Mouse (Mus musculus): ENCODE data around the gene Zfyve28. TPM values are rescaled to one million over a fixed set of nuclear protein-coding genes. Genes with fewer than 3 reads are reported as not detected.

Gene Zfyve28
- polyA plus RNA-seq, 1 experiment from 2014 or later: 4.5 TPM

- H3K4me2 ChIP-seq (ENCODE audit: low read depth, low read length): peak overlapping the region; percentile 79
- peak overlapping the region; percentile 94 for H3K4me3 ChIP-seq (ENCODE audit: low read depth, low read length)
- no peaks in the 10 kb centered on the region for H3K9me3 ChIP-seq (ENCODE audit: control insufficient read depth, low read length)
- peak overlapping the region; percentile 90 for H3K9ac ChIP-seq (replicated peaks; ENCODE audit: low read depth, low read length)
- H3K36me3 ChIP-seq (ENCODE audit: control insufficient read depth, insufficient read depth, low read length): peaks cover 8% of the 10 kb centered on the region; the same call in 1 of the 2 replicates
- peaks cover 30% of the 10 kb centered on the region for H3K4me1 ChIP-seq (ENCODE audit: control insufficient read depth, insufficient read depth, low read length)
- ATAC-seq (ENCODE audit: low read depth): no peak
- no peaks in the 10 kb centered on the region for H3K27me3 ChIP-seq (ENCODE audit: control insufficient read depth, insufficient read depth, low read length)
- WGBS: 64% methylated on average over 2 of the region's 2 CpGs
- 0 out of 2 replicates have a peak overlapping the region, but pooled peaks have one; percentile 28 for H3K27ac ChIP-seq (ENCODE audit: low read depth, low read length)
Observed at GRCm38 (mm10) chr5:34186391-34186790, 101.9 kb downstream of the Zfyve28 start.

DNA sequence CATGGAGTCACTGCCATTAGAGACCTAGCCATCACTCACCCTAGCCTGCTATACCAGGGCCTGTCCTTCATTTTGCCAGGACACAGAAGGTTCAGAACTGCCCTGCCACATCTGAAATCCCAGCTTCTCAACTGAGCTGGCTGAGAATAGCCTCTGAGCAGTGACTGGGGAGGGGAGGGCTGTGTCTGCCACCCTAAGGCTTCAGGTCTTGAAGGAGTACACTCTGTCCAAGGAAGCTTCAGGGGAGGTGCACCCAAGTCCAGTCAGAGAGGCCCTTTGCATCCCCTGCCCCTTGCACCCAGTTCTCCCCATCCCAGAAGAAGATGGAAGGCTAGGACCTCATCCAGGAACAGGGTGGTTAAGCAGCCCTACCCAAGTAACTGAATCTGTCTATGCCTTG lies 102.5 kb downstream of the Zfyve28 start:
- H3K4me3 ChIP-seq (ENCODE audit: low read depth, low read length): peak overlapping the region; percentile 94
- no peak overlapping the region for H3K27ac ChIP-seq (ENCODE audit: low read depth, low read length)
- H3K9ac ChIP-seq (replicated peaks; ENCODE audit: low read depth, low read length): no peak overlapping the region
- no peak for ATAC-seq (ENCODE audit: low read depth)
- H3K27me3 ChIP-seq (ENCODE audit: control insufficient read depth, insufficient read depth, low read length): no peaks in the 10 kb centered on the region
- peaks cover 8% of the 10 kb centered on the region; the same call in 1 of the 2 replicates for H3K36me3 ChIP-seq (ENCODE audit: control insufficient read depth, insufficient read depth, low read length)
- peak overlapping the region; percentile 79 for H3K4me2 ChIP-seq (ENCODE audit: low read depth, low read length)
- H3K4me1 ChIP-seq (ENCODE audit: control insufficient read depth, insufficient read depth, low read length): peaks cover 30% of the 10 kb centered on the region
- H3K9me3 ChIP-seq (ENCODE audit: control insufficient read depth, low read length): no peaks in the 10 kb centered on the region

DNA sequence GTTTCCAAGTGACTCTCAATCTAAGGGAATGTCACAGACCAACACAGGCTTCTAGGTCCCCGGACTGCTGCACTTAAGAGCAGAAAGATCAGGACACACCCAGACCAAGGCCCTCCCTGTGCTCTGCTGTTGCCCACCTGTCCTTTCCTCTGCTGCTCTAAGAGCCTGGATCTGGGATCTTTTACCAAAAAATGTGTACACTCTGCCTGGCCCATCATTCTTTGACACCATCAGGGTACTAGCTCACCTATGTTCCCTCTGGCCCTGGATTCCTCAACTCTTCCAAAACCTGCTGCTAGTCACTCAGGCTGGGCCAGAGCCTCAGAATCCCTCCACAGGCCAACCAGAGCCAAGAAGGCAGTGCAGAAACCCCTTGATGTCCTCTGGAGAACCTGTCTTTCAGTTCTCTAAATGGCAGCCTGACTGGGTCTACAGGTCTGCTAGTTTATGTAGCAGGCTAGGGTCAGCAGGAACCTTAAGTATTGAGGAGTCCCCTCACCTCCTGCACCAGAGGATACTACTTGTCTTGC lies 103.1 kb downstream of the Zfyve28 start:
- Histone ChIP-seq H3K27ac (ENCODE audit: low read depth, low read length) (no peak overlapping the region), H3K4me3 (ENCODE audit: low read depth, low read length) (no peak overlapping the region), H3K4me2 (ENCODE audit: low read depth, low read length) (peak overlapping the region; percentile 20; the same call in 1 of the 2 replicates), H3K9me3 (ENCODE audit: control insufficient read depth, low read length) (no peaks in the 10 kb centered on the region), H3K9ac (replicated peaks; ENCODE audit: low read depth, low read length) (0 out of 2 replicates have a peak overlapping the region, but pooled peaks have one; percentile 7), H3K27me3 (ENCODE audit: control insufficient read depth, insufficient read depth, low read length) (no peaks in the 10 kb centered on the region), H3K4me1 (ENCODE audit: control insufficient read depth, insufficient read depth, low read length) (peaks cover 30% of the 10 kb centered on the region), H3K36me3 (ENCODE audit: control insufficient read depth, insufficient read depth, low read length) (peaks cover 11% of the 10 kb centered on the region)
- WGBS: 94% methylated on average over 1 of the region's 1 CpGs
- ATAC-seq (ENCODE audit: low read depth): no peak

GRCm38 (mm10) chr5:34183976-34184375 lies 104.3 kb downstream of the Zfyve28 start:
- ATAC-seq (ENCODE audit: low read depth): no peak
- Histone ChIP-seq H3K4me1 (ENCODE audit: control insufficient read depth, insufficient read depth, low read length) (peaks cover 30% of the 10 kb centered on the region), H3K9ac (replicated peaks; ENCODE audit: low read depth, low read length) (no peak overlapping the region), H3K4me3 (ENCODE audit: low read depth, low read length) (no peak overlapping the region), H3K9me3 (ENCODE audit: control insufficient read depth, low read length) (no peaks in the 10 kb centered on the region), H3K4me2 (ENCODE audit: low read depth, low read length) (no peak overlapping the region), H3K27me3 (ENCODE audit: control insufficient read depth, insufficient read depth, low read length) (no peaks in the 10 kb centered on the region), H3K27ac (ENCODE audit: low read depth, low read length) (no peak overlapping the region), H3K36me3 (ENCODE audit: control insufficient read depth, insufficient read depth, low read length) (peaks cover 12% of the 10 kb centered on the region)
- WGBS: 89% methylated on average over 3 of the region's 3 CpGs

GRCm38 (mm10) chr5:34183156-34183880 lies 104.9 kb downstream of the Zfyve28 start:
- no peak overlapping the region for H3K9ac ChIP-seq (replicated peaks; ENCODE audit: low read depth, low read length)
- H3K9me3 ChIP-seq (ENCODE audit: control insufficient read depth, low read length): no peaks in the 10 kb centered on the region
- 61% methylated on average over 3 of the region's 5 CpGs for WGBS
- H3K36me3 ChIP-seq (ENCODE audit: control insufficient read depth, insufficient read depth, low read length): peaks cover 16% of the 10 kb centered on the region
- no peaks in the 10 kb centered on the region for H3K27me3 ChIP-seq (ENCODE audit: control insufficient read depth, insufficient read depth, low read length)
- no peak overlapping the region for H3K4me2 ChIP-seq (ENCODE audit: low read depth, low read length)
- H3K4me1 ChIP-seq (ENCODE audit: control insufficient read depth, insufficient read depth, low read length): peaks cover 26% of the 10 kb centered on the region
- no peak overlapping the region for H3K27ac ChIP-seq (ENCODE audit: low read depth, low read length)
- no peak for ATAC-seq (ENCODE audit: low read depth)
- H3K4me3 ChIP-seq (ENCODE audit: low read depth, low read length): no peak overlapping the region

GRCm38 (mm10) chr5:34182486-34182885 lies 105.8 kb downstream of the Zfyve28 start:
- Histone ChIP-seq H3K4me3 (ENCODE audit: low read depth, low read length) (no peak overlapping the region), H3K9ac (replicated peaks; ENCODE audit: low read depth, low read length) (no peak overlapping the region), H3K27me3 (ENCODE audit: control insufficient read depth, insufficient read depth, low read length) (no peaks in the 10 kb centered on the region), H3K4me2 (ENCODE audit: low read depth, low read length) (no peak overlapping the region), H3K27ac (ENCODE audit: low read depth, low read length) (no peak overlapping the region), H3K4me1 (ENCODE audit: control insufficient read depth, insufficient read depth, low read length) (peaks cover 26% of the 10 kb centered on the region), H3K36me3 (ENCODE audit: control insufficient read depth, insufficient read depth, low read length) (peaks cover 20% of the 10 kb centered on the region), H3K9me3 (ENCODE audit: control insufficient read depth, low read length) (no peaks in the 10 kb centered on the region)
- no peak for ATAC-seq (ENCODE audit: low read depth)
- 70% methylated on average over 3 of the region's 3 CpGs for WGBS

- 92% methylated on average over 4 of the region's 4 CpGs for WGBS
- peaks cover 42% of the 10 kb centered on the region for H3K36me3 ChIP-seq (ENCODE audit: control insufficient read depth, insufficient read depth, low read length)
Observed at GRCm38 (mm10) chr5:34177821-34178220, 110.4 kb downstream of the Zfyve28 start.

GRCm38 (mm10) chr5:34177091-34177490 lies 111.2 kb downstream of the Zfyve28 start:
- ATAC-seq (ENCODE audit: low read depth): no peak
- Histone ChIP-seq H3K27ac (ENCODE audit: low read depth, low read length) (no peak overlapping the region), H3K27me3 (ENCODE audit: control insufficient read depth, insufficient read depth, low read length) (no peaks in the 10 kb centered on the region), H3K36me3 (ENCODE audit: control insufficient read depth, insufficient read depth, low read length) (peaks cover 38% of the 10 kb centered on the region), H3K4me2 (ENCODE audit: low read depth, low read length) (no peak overlapping the region), H3K9me3 (ENCODE audit: control insufficient read depth, low read length) (no peaks in the 10 kb centered on the region), H3K4me3 (ENCODE audit: low read depth, low read length) (no peak overlapping the region), H3K4me1 (ENCODE audit: control insufficient read depth, insufficient read depth, low read length) (no peaks in the 10 kb centered on the region), H3K9ac (replicated peaks; ENCODE audit: low read depth, low read length) (no peak overlapping the region)
- 93% methylated on average over 2 of the region's 2 CpGs for WGBS

More at GRCm38 (mm10) chr5:34177821-34178220, 110.4 kb downstream of the Zfyve28 start:
- H3K4me1 ChIP-seq (ENCODE audit: control insufficient read depth, insufficient read depth, low read length): no peaks in the 10 kb centered on the region
- no peaks in the 10 kb centered on the region for H3K27me3 ChIP-seq (ENCODE audit: control insufficient read depth, insufficient read depth, low read length)
- no peak overlapping the region for H3K27ac ChIP-seq (ENCODE audit: low read depth, low read length)
- H3K9me3 ChIP-seq (ENCODE audit: control insufficient read depth, low read length): no peaks in the 10 kb centered on the region
- H3K4me2 ChIP-seq (ENCODE audit: low read depth, low read length): no peak overlapping the region
- no peak for ATAC-seq (ENCODE audit: low read depth)
- no peak overlapping the region for H3K4me3 ChIP-seq (ENCODE audit: low read depth, low read length)
- no peak overlapping the region for H3K9ac ChIP-seq (replicated peaks; ENCODE audit: low read depth, low read length)

GRCm38 (mm10) chr5:34176691-34177090 lies 111.6 kb downstream of the Zfyve28 start:
- H3K27ac ChIP-seq (ENCODE audit: low read depth, low read length): no peak overlapping the region
- no peak overlapping the region for H3K9ac ChIP-seq (replicated peaks; ENCODE audit: low read depth, low read length)
- H3K9me3 ChIP-seq (ENCODE audit: control insufficient read depth, low read length): no peaks in the 10 kb centered on the region
- WGBS: 71% methylated on average over 10 of the region's 10 CpGs
- ATAC-seq (ENCODE audit: low read depth): no peak
- no peaks in the 10 kb centered on the region for H3K27me3 ChIP-seq (ENCODE audit: control insufficient read depth, insufficient read depth, low read length)
- H3K36me3 ChIP-seq (ENCODE audit: control insufficient read depth, insufficient read depth, low read length): peaks cover 38% of the 10 kb centered on the region
- no peaks in the 10 kb centered on the region for H3K4me1 ChIP-seq (ENCODE audit: control insufficient read depth, insufficient read depth, low read length)
- H3K4me2 ChIP-seq (ENCODE audit: low read depth, low read length): no peak overlapping the region
- no peak overlapping the region for H3K4me3 ChIP-seq (ENCODE audit: low read depth, low read length)
